25 mouse cellular contexts compared by ENCODE assay signal in the genomic region with DNA sequence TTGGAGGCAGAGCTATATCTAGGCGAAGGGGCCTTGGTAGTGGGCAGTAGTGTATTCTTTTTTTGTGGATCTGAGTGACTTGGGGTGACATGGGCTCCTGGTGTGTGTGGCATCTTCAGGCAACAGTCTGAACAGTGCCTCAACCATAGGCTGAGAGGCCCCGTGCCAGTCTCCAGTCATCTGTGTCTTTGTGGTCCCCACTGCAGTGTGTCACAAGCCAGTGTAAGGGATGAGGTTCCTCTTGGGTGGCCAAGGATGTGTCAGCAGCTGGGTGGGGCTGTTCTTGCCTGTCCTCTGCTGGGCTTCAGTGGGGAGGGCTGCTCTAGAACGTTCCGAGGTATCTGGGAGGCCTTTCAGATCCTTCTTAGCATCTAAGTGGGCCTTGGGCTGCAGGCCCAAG. TPM values are rescaled to one million over a fixed set of nuclear protein-coding genes. Genes with fewer than 3 reads are reported as not detected.
DNase-seq lines count a peak whose midpoint lies in the region; ATAC-seq and TF ChIP-seq lines count a peak whose summit lies in the region.
"Had no signal": no experiment of that assay in that cellular context is flagged by ENCODE, and none has a peak within 500 bp of the region (broad histone marks: within the 10 kb centered on the region; RNA-seq: fewer than 3 reads in every experiment).

No protein-coding gene starts in this region.

- no peak for TF ChIP-seq POLR2A in MEL (IDR thresholded peaks at IDR 0.05; ENCODE audit: control insufficient read depth in 1 of 2, insufficient read depth in 1 of 2, low read depth in 1 of 2, low read length in 2 of 2, poor library complexity in 1 of 2)

- TF ChIP-seq RAD21 in MEL (IDR thresholded peaks at IDR 0.05; ENCODE audit: low read depth, low read length) = no peak

- peak; percentile 2 for DNase-seq in gastrocnemius, postnatal 14 days
- DNase-seq in gastrocnemius, postnatal 25 days = no peak
- DNase-seq in neural tube, embryonic 11.5 days (ENCODE audit: low spot score) = peak; percentile 8
- DNase-seq in neural tube, embryonic 10.5 days (ENCODE audit: extremely low spot score, low spot score) = no peak
- peak; percentile 17 for DNase-seq in MEL (ENCODE audit: low read depth, low spot score)
- DNase-seq in stomach, postnatal 0 days (ENCODE audit: low spot score) = no peak
- DNase-seq in cerebellum, adult 11 months = no peak
- DNase-seq: adrenal gland, postnatal 36 days; cerebellum, adult 9-10 months; kidney, adult 8-10 months; lung, embryonic 14.5 days; thymus, adult 2 months had no signal

- H3K4me1 ChIP-seq in neural tube, embryonic 11.5 days (ENCODE audit: control insufficient read depth, insufficient read depth, low read length) = no peaks in the 10 kb centered on the region
- peaks cover 0 to 5% of the 10 kb centered on the region in 2 experiments; a peak in 2 of 4 replicates for H3K4me1 ChIP-seq in MEL (ENCODE audit: control insufficient read depth in 1 of 2, insufficient read depth in 2 of 2, low read length in 2 of 2)
- H3K4me1 ChIP-seq in stomach, postnatal 0 days (replicated peaks; ENCODE audit: control insufficient read depth, insufficient read depth) = no peaks in the 10 kb centered on the region
- H3K4me1 ChIP-seq: neural tube, embryonic 12.5 days had no signal

- peaks cover 24% of the 10 kb centered on the region for H3K27me3 ChIP-seq in neural tube, embryonic 11.5 days (ENCODE audit: control insufficient read depth, insufficient read depth, low read length)
- H3K27me3 ChIP-seq in MEL (ENCODE audit: control insufficient read depth in 1 of 2, insufficient read depth in 2 of 2, low read length in 2 of 2) = peaks cover 0 to 2% of the 10 kb centered on the region in 2 experiments; a peak in 2 of 4 replicates
- peaks cover 3% of the 10 kb centered on the region; the same call in 1 of the 2 replicates for H3K27me3 ChIP-seq in stomach, postnatal 0 days (ENCODE audit: control insufficient read depth, insufficient read depth, low read length)

- H3K79me2 ChIP-seq in MEL (ENCODE audit: control insufficient read depth, insufficient read depth, low read length, poor library complexity) = no peaks in the 10 kb centered on the region

- no peak overlapping the region for H3K4me2 ChIP-seq in neural tube, embryonic 11.5 days (ENCODE audit: low read depth)
- no peak overlapping the region for H3K4me2 ChIP-seq in stomach, postnatal 0 days (replicated peaks; ENCODE audit: low read depth)
- H3K4me2 ChIP-seq: midbrain, embryonic 15.5 days had no signal

- no peak overlapping the region; the same call in 1 of the 2 replicates for H3K9ac ChIP-seq in neural tube, embryonic 11.5 days (ENCODE audit: low read length)
- H3K9ac ChIP-seq in MEL (ENCODE audit: control insufficient read depth, low read depth, low read length, poor library complexity, severe bottlenecking) = no peak overlapping the region
- H3K9ac ChIP-seq in stomach, postnatal 0 days (ENCODE audit: low read length) = no peak overlapping the region
- H3K9ac ChIP-seq: embryonic facial prominence, embryonic 15.5 days; limb, embryonic 13.5 days; lung, embryonic 14.5 days; midbrain, embryonic 15.5 days; neural tube, embryonic 12.5 days had no signal

- TF ChIP-seq CTCF in MEL (IDR thresholded peaks at IDR 0.05 in 2 of 3, conservative IDR thresholded peaks at IDR 0.05 in 1 of 3; ENCODE audit: control insufficient read depth in 1 of 3, insufficient read depth in 1 of 3, low read depth in 2 of 3, low read length in 3 of 3, poor library complexity in 1 of 3, severe bottlenecking in 1 of 3) = no peak
- no peak for TF ChIP-seq CTCF in stomach, postnatal 0 days (IDR thresholded peaks at IDR 0.05; ENCODE audit: low read depth)

- H3K27ac ChIP-seq in neural tube, embryonic 11.5 days (ENCODE audit: low read depth, low read length) = no peak overlapping the region
- no peak overlapping the region for H3K27ac ChIP-seq in MEL (ENCODE audit: control insufficient read depth, low read depth, low read length)
- no peak overlapping the region for H3K27ac ChIP-seq in stomach, postnatal 0 days (replicated peaks)
- H3K27ac ChIP-seq: embryonic facial prominence, embryonic 15.5 days; forebrain, embryonic 10.5 days; hindbrain, embryonic 10.5 days; left cerebral cortex, adult 2 months; limb, embryonic 13.5 days; midbrain, embryonic 15.5 days; neural tube, embryonic 12.5 days had no signal

- WGBS in neural tube, embryonic 11.5 days = 82% methylated on average over 4 of the region's 4 CpGs
- 84% methylated on average over 4 of the region's 4 CpGs for WGBS in stomach, postnatal 0 days

- TF ChIP-seq EP300 in MEL (IDR thresholded peaks at IDR 0.05; ENCODE audit: low read depth in 1 of 2, low read length in 2 of 2) = no peak
- TF ChIP-seq EP300 in stomach, postnatal 0 days (optimal IDR thresholded peaks at IDR 0.05) = no peak

- H3K9me3 ChIP-seq in neural tube, embryonic 11.5 days (ENCODE audit: control insufficient read depth, low read length) = no peaks in the 10 kb centered on the region
- no peaks in the 10 kb centered on the region for H3K9me3 ChIP-seq in MEL (replicated peaks; ENCODE audit: insufficient read depth, low read length)
- no peaks in the 10 kb centered on the region for H3K9me3 ChIP-seq in stomach, postnatal 0 days (ENCODE audit: control insufficient read depth, low read length)
- H3K9me3 ChIP-seq: embryonic facial prominence, embryonic 15.5 days; forebrain, embryonic 10.5 days; hindbrain, embryonic 10.5 days; limb, embryonic 13.5 days; midbrain, embryonic 15.5 days; neural tube, embryonic 12.5 days had no signal

- H3K4me3 ChIP-seq in neural tube, embryonic 11.5 days (ENCODE audit: low read depth, low read length) = no peak overlapping the region
- H3K4me3 ChIP-seq in MEL (ENCODE audit: control insufficient read depth in 1 of 2, insufficient read depth in 1 of 2, low read depth in 2 of 2, low read length in 2 of 2) = no peak overlapping the region
- no peak overlapping the region for H3K4me3 ChIP-seq in stomach, postnatal 0 days (ENCODE audit: low read depth, low read length)
- H3K4me3 ChIP-seq: left cerebral cortex, adult 2 months had no signal

- intact Hi-C loops in gastrocnemius, postnatal 14 days (cut with DNase I; ENCODE audit: low total_unique reads) = no loop called here

- ATAC-seq in neural tube, embryonic 11.5 days (ENCODE audit: insufficient read depth, low FRiP score, low TSS enrichment) = no peak
- peak; percentile 74 for ATAC-seq in neutrophil, adult 5-6 weeks (ENCODE audit: extremely low read depth, insufficient number of reproducible peaks, low FRiP score, poor library complexity, severe bottlenecking)
- no peak; the same call in 1 of the 2 replicates for ATAC-seq in stomach, postnatal 0 days (ENCODE audit: low FRiP score, low TSS enrichment)
- ATAC-seq: midbrain, embryonic 15.5 days had no signal

- no peaks in the 10 kb centered on the region for H3K36me3 ChIP-seq in neural tube, embryonic 11.5 days (ENCODE audit: control insufficient read depth, insufficient read depth, low read length)
- H3K36me3 ChIP-seq in MEL (ENCODE audit: control insufficient read depth in 1 of 2, insufficient read depth in 2 of 2, low read length in 2 of 2) = no peaks in the 10 kb centered on the region
- H3K36me3 ChIP-seq in stomach, postnatal 0 days (ENCODE audit: control insufficient read depth, insufficient read depth, low read length) = no peaks in the 10 kb centered on the region
- H3K36me3 ChIP-seq: embryonic facial prominence, embryonic 15.5 days; forebrain, embryonic 10.5 days; hindbrain, embryonic 10.5 days; limb, embryonic 13.5 days; midbrain, embryonic 15.5 days; neural tube, embryonic 12.5 days had no signal

RNA-seq across cellular contexts. Expression of a gene that starts 7.4 kb away (rescaled TPM):
- 1 to 10 TPM; 2.9 to 3.4 TPM for total RNA-seq in gastrocnemius, postnatal 14 days (2021)
- total RNA-seq in gastrocnemius, postnatal 25 days (2021) = 1 to 10 TPM; 1.6 to 2.3 TPM
- polyA plus RNA-seq in neural tube, embryonic 11.5 days (2014; fragmentation: Nextera tagmentation; extraction: Ambion mirVana) = 0.42 TPM in 1 of 2 replicates, not detected in the other
- total RNA-seq in MEL (2012; rRNA removed) = 0.65 and 0.75 TPM in 2 replicates
- polyA plus RNA-seq in MEL (2012; ENCODE audit: insufficient read depth in 1 of 2, insufficient read length in 2 of 2, low read depth in 1 of 2, low replicate concordance in 2 of 2, missing spikeins in 1 of 2) = 1 to 10 TPM in 1 of 2 experiments, not detected in 1; 3.0 TPM
- total RNA-seq in neutrophil, adult 5-6 weeks (2017) = 2.2 and 2.4 TPM in 2 replicates
- 0.27 and 0.35 TPM in 2 replicates for polyA plus RNA-seq in stomach, postnatal 0 days (2015; fragmentation: Nextera tagmentation; extraction: Ambion mirVana)

RNA-seq across cellular contexts. Expression of a gene that starts 12.6 kb away (rescaled TPM):
- total RNA-seq in gastrocnemius, postnatal 14 days (2021) = not detected
- total RNA-seq in gastrocnemius, postnatal 25 days (2021) = not detected
- not detected in 2 replicates for polyA plus RNA-seq in neural tube, embryonic 11.5 days (2014; fragmentation: Nextera tagmentation; extraction: Ambion mirVana)
- 0.19 and 0.20 TPM in 2 replicates for total RNA-seq in MEL (2012; rRNA removed)
- polyA plus RNA-seq in MEL (2012; ENCODE audit: insufficient read depth in 1 of 2, insufficient read length in 2 of 2, low read depth in 1 of 2, low replicate concordance in 2 of 2, missing spikeins in 1 of 2) = under 1 TPM in 1 of 2 experiments, not detected in 1; 0.72 TPM
- not detected in 2 replicates for total RNA-seq in neutrophil, adult 5-6 weeks (2017)
- 29.7 and 32.2 TPM in 2 replicates for polyA plus RNA-seq in stomach, postnatal 0 days (2015; fragmentation: Nextera tagmentation; extraction: Ambion mirVana)
- total RNA-seq: adrenal gland, postnatal 36 days; left cerebral cortex, adult 2 months had no signal
- polyA plus RNA-seq: C2C12; cortical plate, adult 2 months; embryonic facial prominence, embryonic 15.5 days; forebrain, embryonic 10.5 days; heart, embryonic 14.5 days; hindbrain, embryonic 10.5 days; limb, embryonic 13.5 days; lung, embryonic 14.5 days; midbrain, embryonic 15.5 days; neural tube, embryonic 12.5 days had no signal

RNA-seq across cellular contexts. Expression of a gene that starts 23.5 kb away (rescaled TPM):
- total RNA-seq in gastrocnemius, postnatal 14 days (2021) = 10 to 100 TPM; 44.3 to 45.1 TPM
- total RNA-seq in gastrocnemius, postnatal 25 days (2021) = 10 to 100 TPM; 40.0 to 40.4 TPM
- 97.9 and 111 TPM in 2 replicates for polyA plus RNA-seq in neural tube, embryonic 11.5 days (2014; fragmentation: Nextera tagmentation; extraction: Ambion mirVana)
- 1.8 TPM in 2 replicates for total RNA-seq in MEL (2012; rRNA removed)
- polyA plus RNA-seq in MEL (2012; ENCODE audit: insufficient read depth in 1 of 2, insufficient read length in 2 of 2, low read depth in 1 of 2, low replicate concordance in 2 of 2, missing spikeins in 1 of 2) = 1 to 10 TPM in 1 of 2 experiments, not detected in 1; 5.6 TPM
- 5.2 and 5.5 TPM in 2 replicates for total RNA-seq in neutrophil, adult 5-6 weeks (2017)
- polyA plus RNA-seq in stomach, postnatal 0 days (2015; fragmentation: Nextera tagmentation; extraction: Ambion mirVana) = 18.9 and 19.0 TPM in 2 replicates

RNA-seq across cellular contexts. Expression of a gene that starts 27.7 kb away (rescaled TPM):
- total RNA-seq in gastrocnemius, postnatal 14 days (2021) = under 1 TPM in 1 of 2 experiments, not detected in 1; 0.04 TPM
- not detected for total RNA-seq in gastrocnemius, postnatal 25 days (2021)
- not detected in 2 replicates for polyA plus RNA-seq in neural tube, embryonic 11.5 days (2014; fragmentation: Nextera tagmentation; extraction: Ambion mirVana)
- total RNA-seq in MEL (2012; rRNA removed) = 0.03 TPM in 1 of 2 replicates, not detected in the other
- not detected for polyA plus RNA-seq in MEL (2012; ENCODE audit: insufficient read depth in 1 of 2, insufficient read length in 2 of 2, low read depth in 1 of 2, low replicate concordance in 2 of 2, missing spikeins in 1 of 2)
- 2.4 and 2.8 TPM in 2 replicates for total RNA-seq in neutrophil, adult 5-6 weeks (2017)
- 0.05 TPM in 1 of 2 replicates, not detected in the other for polyA plus RNA-seq in stomach, postnatal 0 days (2015; fragmentation: Nextera tagmentation; extraction: Ambion mirVana)
- total RNA-seq: adrenal gland, postnatal 36 days had no signal
- polyA plus RNA-seq: heart, embryonic 14.5 days; hindbrain, embryonic 10.5 days; inflammation-experienced regulatory T-cells, adult 6 months; limb, embryonic 13.5 days; urinary bladder, adult 2 months had no signal

RNA-seq across cellular contexts. Expression of a gene that starts 29.8 kb away (rescaled TPM):
- total RNA-seq in gastrocnemius, postnatal 14 days (2021) = 10 to 100 TPM; 28.3 to 31.9 TPM
- 10 to 100 TPM; 19.6 to 25.6 TPM for total RNA-seq in gastrocnemius, postnatal 25 days (2021)
- polyA plus RNA-seq in neural tube, embryonic 11.5 days (2014; fragmentation: Nextera tagmentation; extraction: Ambion mirVana) = 40.7 and 41.3 TPM in 2 replicates
- total RNA-seq in MEL (2012; rRNA removed) = 41.9 and 52.8 TPM in 2 replicates
- 100 to 1,000 TPM in 1 of 2 experiments, not detected in 1; 102 TPM for polyA plus RNA-seq in MEL (2012; ENCODE audit: insufficient read depth in 1 of 2, insufficient read length in 2 of 2, low read depth in 1 of 2, low replicate concordance in 2 of 2, missing spikeins in 1 of 2)
- 4.5 and 4.8 TPM in 2 replicates for total RNA-seq in neutrophil, adult 5-6 weeks (2017)
- polyA plus RNA-seq in stomach, postnatal 0 days (2015; fragmentation: Nextera tagmentation; extraction: Ambion mirVana) = 77.3 and 80.1 TPM in 2 replicates

Comparison
In these comparisons a context has a peak if more than half of its experiments do, and no peak if none do; other contexts are left out.
1. DNase-seq: peak in gastrocnemius, postnatal 14 days (single experiment), neural tube, embryonic 11.5 days (single experiment) and MEL (single experiment); none in gastrocnemius, postnatal 25 days (single experiment), neural tube, embryonic 10.5 days (single experiment), stomach, postnatal 0 days (single experiment) and cerebellum, adult 11 months (single experiment).